Comparison of ENCODE assay signal across 8 mouse cellular contexts in the genomic region with DNA sequence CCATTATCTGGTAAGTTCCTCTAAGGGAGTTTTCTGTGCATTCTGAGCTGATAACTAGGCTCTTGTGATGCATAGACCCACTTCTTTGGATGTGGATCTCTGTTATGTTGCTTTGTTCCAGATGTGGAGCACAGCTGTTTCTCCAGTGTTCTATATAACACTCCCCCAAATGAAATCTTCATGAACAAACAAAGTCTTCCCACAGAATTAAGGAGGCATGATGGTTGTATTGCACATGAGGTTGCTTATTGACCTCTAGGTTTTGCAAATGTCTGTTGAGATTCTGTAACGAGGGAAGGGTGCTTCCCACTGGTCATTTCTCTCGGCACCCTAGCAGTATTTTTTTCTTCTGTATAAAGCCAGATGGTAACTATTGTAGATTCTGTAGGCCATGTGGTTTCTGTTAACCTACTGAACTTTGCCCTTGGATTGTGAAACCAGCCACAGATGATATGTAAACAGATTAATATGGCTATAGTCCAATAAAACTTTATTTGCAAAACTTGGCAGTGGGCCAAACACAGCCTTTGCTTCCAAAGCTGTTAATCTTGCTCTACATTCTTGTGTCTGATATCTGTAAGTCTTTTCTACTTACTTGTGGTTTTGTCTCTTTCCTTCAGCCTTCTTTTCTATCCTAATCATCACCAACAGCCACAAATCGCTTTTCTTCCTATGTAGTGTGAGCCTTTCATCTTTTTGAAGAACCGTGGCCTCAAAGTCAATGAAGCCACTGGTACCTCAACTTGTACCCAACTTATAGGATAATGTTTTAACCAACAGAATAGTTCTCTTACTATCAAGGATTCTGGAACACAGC.
DNase-seq lines count a peak whose midpoint lies in the region; ATAC-seq and TF ChIP-seq lines count a peak whose summit lies in the region.

No protein-coding gene starts in this region.

- ATAC-seq in hindbrain, embryonic 14.5 days (ENCODE audit: low FRiP score): no peak
- ATAC-seq in kidney, postnatal 0 days (replicated peaks; ENCODE audit: low FRiP score, low read depth): peak; percentile 76

- no peaks in the 10 kb centered on the region for H3K9me3 ChIP-seq in hindbrain, embryonic 14.5 days (ENCODE audit: control insufficient read depth, low read length)
- no peaks in the 10 kb centered on the region for H3K9me3 ChIP-seq in hindbrain, embryonic 10.5 days
- no peaks in the 10 kb centered on the region for H3K9me3 ChIP-seq in kidney, postnatal 0 days (replicated peaks; ENCODE audit: low read length)

- H3K4me2 ChIP-seq in hindbrain, embryonic 14.5 days (replicated peaks): no peak overlapping the region
- no peak overlapping the region for H3K4me2 ChIP-seq in kidney, postnatal 0 days (ENCODE audit: low read length)

- H3K36me3 ChIP-seq in hindbrain, embryonic 14.5 days (replicated peaks; ENCODE audit: control insufficient read depth, insufficient read depth): no peaks in the 10 kb centered on the region
- no peaks in the 10 kb centered on the region for H3K36me3 ChIP-seq in hindbrain, embryonic 10.5 days
- H3K36me3 ChIP-seq in kidney, postnatal 0 days (ENCODE audit: insufficient read depth, low read length): no peaks in the 10 kb centered on the region

- no peak for TF ChIP-seq CTCF in kidney, postnatal 0 days (IDR thresholded peaks at IDR 0.05; ENCODE audit: low read depth)

- no peaks in the 10 kb centered on the region for H3K27me3 ChIP-seq in hindbrain, embryonic 14.5 days (ENCODE audit: control insufficient read depth, insufficient read depth, low read length)
- H3K27me3 ChIP-seq in hindbrain, embryonic 10.5 days (ENCODE audit: insufficient read depth, poor library complexity, severe bottlenecking): no peaks in the 10 kb centered on the region
- no peaks in the 10 kb centered on the region for H3K27me3 ChIP-seq in kidney, postnatal 0 days (ENCODE audit: insufficient read depth, low read length)

- peak; percentile 30 for DNase-seq in hindbrain, embryonic 14.5 days (ENCODE audit: low spot score)
- no peak for DNase-seq in hindbrain, embryonic 10.5 days (ENCODE audit: low spot score)
- DNase-seq in fibroblast of lung, adult 2 months (ENCODE audit: low read depth): peak; percentile 31
- DNase-seq in kidney, postnatal 0 days (ENCODE audit: low spot score): peak; percentile 79
- DNase-seq in ovary, postnatal 10 days (ENCODE audit: low spot score): peak; percentile 27
- no peak for DNase-seq in MN1 (ENCODE audit: low spot score)
- DNase-seq in cerebellum, postnatal 36 days: no peak
- DNase-seq in layer of hippocampus, adult 9-10 months (ENCODE audit: low spot score): no peak

- 0 out of 2 replicates have a peak, but pooled peaks cover 8% of the 10 kb centered on the region for H3K4me1 ChIP-seq in hindbrain, embryonic 14.5 days (replicated peaks; ENCODE audit: control insufficient read depth, insufficient read depth, low read length)
- peaks cover 5% of the 10 kb centered on the region; the same call in 1 of the 2 replicates for H3K4me1 ChIP-seq in hindbrain, embryonic 10.5 days (replicated peaks)
- no peaks in the 10 kb centered on the region for H3K4me1 ChIP-seq in kidney, postnatal 0 days (replicated peaks; ENCODE audit: insufficient read depth, low read length)

- no peak overlapping the region for H3K9ac ChIP-seq in hindbrain, embryonic 14.5 days
- no peak overlapping the region for H3K9ac ChIP-seq in kidney, postnatal 0 days (ENCODE audit: low read depth, low read length)

- H3K4me3 ChIP-seq in hindbrain, embryonic 14.5 days (replicated peaks; ENCODE audit: low read length): no peak overlapping the region
- no peak overlapping the region for H3K4me3 ChIP-seq in hindbrain, embryonic 10.5 days
- H3K4me3 ChIP-seq in kidney, postnatal 0 days (replicated peaks; ENCODE audit: low read depth, low read length): no peak overlapping the region

- WGBS in hindbrain, embryonic 14.5 days: 80% methylated on average over 4 of the region's 4 CpGs
- 73% methylated on average over 4 of the region's 4 CpGs for WGBS in hindbrain, embryonic 10.5 days
- 48% methylated on average over 4 of the region's 4 CpGs for WGBS in kidney, postnatal 0 days

- H3K27ac ChIP-seq in hindbrain, embryonic 14.5 days: no peak overlapping the region
- no peak overlapping the region for H3K27ac ChIP-seq in hindbrain, embryonic 10.5 days
- no peak overlapping the region for H3K27ac ChIP-seq in kidney, postnatal 0 days

Comparison
In these comparisons a context has a peak if more than half of its experiments do, and no peak if none do; other contexts are left out.
1. DNase-seq: peak in hindbrain, embryonic 14.5 days (single experiment), fibroblast of lung, adult 2 months (single experiment), kidney, postnatal 0 days (single experiment) and ovary, postnatal 10 days (single experiment); none in hindbrain, embryonic 10.5 days (single experiment), MN1 (single experiment), cerebellum, postnatal 36 days (0 of 2) and layer of hippocampus, adult 9-10 months (single experiment).